Mouse (Mus musculus) liver, adult 2 months (tissue): ENCODE measurements around the gene G6pc2. TPM values are rescaled to one million over a fixed set of nuclear protein-coding genes. Genes with fewer than 3 reads are reported as not detected.

ENCODE experiments used
- DNase-seq: peaks from one replicate; pipeline ENCODE4 v3.0.0-alpha.2; 2011; ENCODE audit warnings: low read depth, low spot score; ENCODE audit errors: extremely low read depth
- H3K27ac ChIP-seq: fragments of 200-500 bp; replicated peaks from 2 replicates; pipeline ENCODE4 v1.5.1; 2012; ENCODE audit warnings: low read depth, mild to moderate bottlenecking, control low read depth, inconsistent platforms, low read length; ENCODE audit not compliant: insufficient read depth
- H3K27me3 ChIP-seq: fragments of 200-500 bp; 2 replicates; pipeline ENCODE4 v1.6.1; 2012; ENCODE audit warnings: mild to moderate bottlenecking, moderate library complexity, low read length, inconsistent platforms; ENCODE audit not compliant: control insufficient read depth, insufficient read depth
- H3K36me3 ChIP-seq: fragments of 200-500 bp; 2 replicates; pipeline ENCODE4 v1.6.1; 2012; ENCODE audit warnings: low read length, inconsistent platforms; ENCODE audit not compliant: control insufficient read depth, insufficient read depth
- H3K4me1 ChIP-seq: fragments of 200-500 bp; 2 replicates; pipeline ENCODE4 v1.6.1; 2011; ENCODE audit warnings: low read length; ENCODE audit not compliant: control insufficient read depth, insufficient read depth
- H3K4me3 ChIP-seq: fragments of 200-500 bp; 2 replicates; pipeline ENCODE4 v1.5.1; 2011; ENCODE audit warnings: low read depth, mild to moderate bottlenecking, control low read depth, low read length, moderate library complexity; ENCODE audit not compliant: insufficient read depth
- H3K79me2 ChIP-seq: fragments of 200-500 bp; 2 replicates; pipeline ENCODE4 v1.6.1; 2012; ENCODE audit warnings: inconsistent platforms, mild to moderate bottlenecking, low read length, moderate library complexity; ENCODE audit not compliant: control insufficient read depth, insufficient read depth
- H3K9ac ChIP-seq: fragments of 200-500 bp; 2 replicates; pipeline ENCODE4 v1.6.1; 2012; ENCODE audit warnings: low read depth, mild to moderate bottlenecking, control low read depth, inconsistent platforms, low read length
- CTCF ChIP-seq: fragments of 200-500 bp; IDR thresholded peaks from 2 replicates; pipeline ENCODE4 v1.5.1; 2011; ENCODE audit warnings: low read depth, low read length, control low read depth
- POLR2A ChIP-seq: fragments of 200-500 bp; IDR thresholded peaks from 2 replicates; pipeline ENCODE4 v1.6.1; 2011; ENCODE audit warnings: low read length, control low read depth; ENCODE audit not compliant: insufficient read depth; ENCODE audit errors: extremely low read depth
- WGBS: fragments of 180-500 bp; shearing (Covaris S2); methylation state at CpG from one replicate; pipeline ENCODE4 v1.1.7; 2018; 5-methylcytosine and 5-hydroxymethylcytosine counted together
- polyA plus RNA-seq: library from polyadenylated mRNA; depleted of rRNA; stranded (reverse); fragments of >200 nt; gene quantifications from 2 replicates; pipeline ENCODE4 v1.2.3, GENCODE M21; 2012
- total RNA-seq: library from RNA; depleted of rRNA; stranded (reverse); fragments of >200 nt; gene quantifications from 2 replicates; pipeline ENCODE4 v1.2.3, GENCODE M21; 2014

G6pc2 gene
- total and polyA plus RNA-seq, 2 experiments: not detected

DNA sequence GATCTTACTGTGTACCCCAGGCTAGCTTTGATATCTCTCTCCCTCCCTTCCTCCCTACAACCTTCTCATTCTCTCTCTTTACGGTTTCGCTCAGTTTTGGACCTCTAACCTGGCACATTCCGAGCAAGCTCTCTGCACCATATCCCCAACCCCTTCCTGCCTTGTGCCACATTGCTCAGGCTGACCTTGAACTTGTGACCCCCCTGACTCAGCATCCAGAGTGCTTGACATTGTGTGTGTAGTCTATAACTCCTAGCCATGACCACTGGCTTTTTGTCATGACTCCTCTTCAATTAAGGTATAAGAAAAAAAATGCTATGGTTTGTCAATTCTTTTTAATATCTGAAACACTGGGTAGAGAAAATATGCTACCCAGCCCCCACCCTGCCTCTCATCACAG lies 1.2 kb upstream of the G6pc2 start:
- no peak for DNase-seq
- no peak overlapping the region for H3K4me3 ChIP-seq
- no peak overlapping the region for H3K9ac ChIP-seq
- H3K36me3 ChIP-seq: no peaks in the 10 kb centered on the region
- TF ChIP-seq CTCF: no peak
- TF ChIP-seq POLR2A: no peak
- WGBS: 74% methylated on average over 3 of the region's 3 CpGs
- no peaks in the 10 kb centered on the region for H3K79me2 ChIP-seq
- no peaks in the 10 kb centered on the region for H3K27me3 ChIP-seq
- H3K27ac ChIP-seq: no peak overlapping the region
- H3K4me1 ChIP-seq: peaks cover 2% of the 10 kb centered on the region; the same call in 1 of the 2 replicates

DNA sequence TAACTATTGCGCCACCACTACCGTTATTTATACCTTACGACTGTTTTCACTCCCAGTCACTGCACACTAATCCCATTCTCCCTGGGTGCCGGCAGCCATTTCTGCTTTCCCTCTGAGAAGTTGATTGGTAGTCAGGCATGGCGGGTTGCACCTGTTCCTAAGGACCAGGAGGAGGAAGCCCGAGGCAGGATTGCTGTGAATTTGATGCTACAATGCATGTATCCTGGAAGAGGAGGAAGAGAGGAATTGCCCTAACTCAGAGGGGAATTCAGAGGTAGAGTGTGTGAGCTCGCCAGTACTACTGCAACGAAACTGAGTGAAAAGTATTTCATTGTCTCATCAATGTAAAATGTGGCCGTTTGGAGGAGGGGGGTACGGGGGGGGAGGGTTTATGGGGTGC lies 1.8 kb downstream of the G6pc2 start:
- no peak overlapping the region for H3K9ac ChIP-seq
- no peaks in the 10 kb centered on the region for H3K79me2 ChIP-seq
- H3K4me1 ChIP-seq: no peaks in the 10 kb centered on the region
- H3K27me3 ChIP-seq: no peaks in the 10 kb centered on the region
- H3K27ac ChIP-seq: no peak overlapping the region
- 80% methylated on average over 10 of the region's 10 CpGs for WGBS
- no peak for DNase-seq
- no peaks in the 10 kb centered on the region for H3K36me3 ChIP-seq
- H3K4me3 ChIP-seq: no peak overlapping the region
- TF ChIP-seq CTCF: no peak
- no peak for TF ChIP-seq POLR2A

GRCm38 (mm10) chr2:69215242-69215641 lies 4.4 kb downstream of the G6pc2 start:
- 90% methylated on average over 7 of the region's 7 CpGs for WGBS
- Histone ChIP-seq H3K4me1 (no peaks in the 10 kb centered on the region), H3K27ac (no peak overlapping the region), H3K4me3 (no peak overlapping the region), H3K36me3 (no peaks in the 10 kb centered on the region), H3K9ac (no peak overlapping the region), H3K27me3 (no peaks in the 10 kb centered on the region), H3K79me2 (no peaks in the 10 kb centered on the region)
- TF ChIP-seq POLR2A (no peak), CTCF (no peak)
- no peak for DNase-seq

- no peak overlapping the region for H3K27ac ChIP-seq
- no peaks in the 10 kb centered on the region for H3K79me2 ChIP-seq
- no peaks in the 10 kb centered on the region for H3K4me1 ChIP-seq
- H3K4me3 ChIP-seq: no peak overlapping the region
- TF ChIP-seq CTCF: no peak
- TF ChIP-seq POLR2A: no peak
- no peak for DNase-seq
- 79% methylated on average over 5 of the region's 5 CpGs for WGBS
- no peak overlapping the region for H3K9ac ChIP-seq
- no peaks in the 10 kb centered on the region for H3K36me3 ChIP-seq
- no peaks in the 10 kb centered on the region for H3K27me3 ChIP-seq
Measured at GRCm38 (mm10) chr2:69221868-69222416, 11.1 kb downstream of the G6pc2 start.

- TF ChIP-seq POLR2A (no peak), CTCF (no peak)
- no peak overlapping the region for H3K27ac ChIP-seq
- H3K9ac ChIP-seq: no peak overlapping the region
- H3K79me2 ChIP-seq: no peaks in the 10 kb centered on the region
- DNase-seq: no peak
- 89% methylated on average over 10 of the region's 10 CpGs for WGBS
- H3K27me3 ChIP-seq: no peaks in the 10 kb centered on the region
- H3K4me3 ChIP-seq: no peak overlapping the region
- H3K36me3 ChIP-seq: no peaks in the 10 kb centered on the region
- H3K4me1 ChIP-seq: no peaks in the 10 kb centered on the region
Measured at GRCm38 (mm10) chr2:69222815-69223214, 11.9 kb downstream of the G6pc2 start.

DNA sequence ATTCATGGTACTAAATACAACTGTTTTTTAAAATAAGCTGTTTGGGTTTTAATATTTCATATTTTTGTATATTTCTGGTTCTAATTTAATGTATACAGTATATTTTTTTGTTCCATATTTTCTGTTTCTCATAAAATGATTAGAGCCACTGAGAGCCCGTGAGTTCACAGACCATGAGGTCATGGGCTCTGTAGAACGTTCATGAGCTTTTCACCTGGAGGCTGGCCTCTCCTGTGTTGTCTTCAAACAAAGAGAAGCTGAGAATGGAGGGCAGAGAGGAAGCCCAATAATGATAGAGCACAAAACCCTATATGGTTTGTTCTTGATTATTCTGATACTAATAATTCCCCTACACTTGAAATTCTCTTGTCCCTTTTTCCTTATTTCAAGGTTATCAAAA lies 13.9 kb downstream of the G6pc2 start:
- WGBS: 13% methylated on average over 2 of the region's 2 CpGs
- H3K27ac ChIP-seq: no peak overlapping the region
- TF ChIP-seq CTCF (no peak), POLR2A (no peak)
- H3K9ac ChIP-seq: no peak overlapping the region
- peak; percentile 51 for DNase-seq
- H3K4me1 ChIP-seq: peaks cover 1% of the 10 kb centered on the region; the same call in 1 of the 2 replicates
- no peaks in the 10 kb centered on the region for H3K36me3 ChIP-seq
- no peaks in the 10 kb centered on the region for H3K27me3 ChIP-seq
- H3K79me2 ChIP-seq: no peaks in the 10 kb centered on the region
- H3K4me3 ChIP-seq: no peak overlapping the region
